Mouse (Mus musculus) erythroid progenitor cell, adult 5-6 weeks (primary cell): ENCODE measurements around the gene Lrit3. TPM values are rescaled to one million over a fixed set of nuclear protein-coding genes. Genes with fewer than 3 reads are reported as not detected.

ENCODE experiments used
- ATAC-seq: replicated peaks from 2 replicates; pipeline ENCODE4 v1.8.0; 2016; ENCODE audit warnings: moderate number of reproducible peaks, mild to moderate bottlenecking, moderate TSS enrichment, inconsistent platforms; ENCODE audit not compliant: poor library complexity, low FRiP score, severe bottlenecking
- total RNA-seq, 2 experiments: library from RNA; stranded (forward) in 1 of 2; stranded (reverse) in 1 of 2; fragments of 150-400 nt in 1 of 2; fragments of 186-747, 209-891 nt in 1 of 2; gene quantifications; 2 replicates each; pipeline versions ENCODE4 v1.2.3 to v1.2.4; 2015 to 2017; ENCODE audit warnings: low replicate concordance in 2 of 2

Lrit3 gene
- total RNA-seq (2015; ENCODE audit: low replicate concordance): not detected in 2 replicates
- not detected in 2 replicates for total RNA-seq (2017; ENCODE audit: low replicate concordance)

GRCm38 (mm10) chr3:129803765-129804164 is at the start of gene Lrit3:
TSS of gene Lrit3 (minus strand) at chr3:129804030.
- ATAC-seq: no peak

- ATAC-seq: no peak
These were observed 43.0 kb upstream of the Lrit3 start for GRCm38 (mm10) chr3:129846846-129847245.

- ATAC-seq: no peak
These were observed 42.0 kb upstream of the Lrit3 start for GRCm38 (mm10) chr3:129845868-129846267.

- no peak for ATAC-seq
These were observed 34.2 kb upstream of the Lrit3 start for GRCm38 (mm10) chr3:129838017-129838416.

GRCm38 (mm10) chr3:129836965-129837364 is 33.1 kb upstream of the Lrit3 start:
- no peak for ATAC-seq

- no peak for ATAC-seq
These were observed 32.3 kb upstream of the Lrit3 start for GRCm38 (mm10) chr3:129836051-129836697.

GRCm38 (mm10) chr3:129835388-129835934 is 31.6 kb upstream of the Lrit3 start, which contains the start of gene Cfi:
TSS of gene Cfi (plus strand) at chr3:129835884.
- no peak for ATAC-seq

- peak; percentile 98 for ATAC-seq
These were observed 27.3 kb upstream of the Lrit3 start, which contains the start of gene Gar1 for GRCm38 (mm10) chr3:129831035-129831568. TSS of gene Gar1 (minus strand) at chr3:129831396.

- no peak for ATAC-seq
These were observed 26.8 kb upstream of the Lrit3 start for GRCm38 (mm10) chr3:129830626-129831025.

GRCm38 (mm10) chr3:129827691-129828090 is 23.9 kb upstream of the Lrit3 start:
- ATAC-seq: no peak

- no peak for ATAC-seq
These were observed 22.9 kb upstream of the Lrit3 start for GRCm38 (mm10) chr3:129826691-129827090.

GRCm38 (mm10) chr3:129824891-129825290 is 21.1 kb upstream of the Lrit3 start:
- no peak for ATAC-seq

- no peak for ATAC-seq
These were observed 20.3 kb upstream of the Lrit3 start for GRCm38 (mm10) chr3:129824146-129824545.

GRCm38 (mm10) chr3:129823293-129823692 is 19.5 kb upstream of the Lrit3 start:
- ATAC-seq: no peak; the same call in 1 of the 2 replicates

- no peak for ATAC-seq
These were observed 18.5 kb upstream of the Lrit3 start, which contains the start of gene Rrh for GRCm38 (mm10) chr3:129822206-129822775. TSS of gene Rrh (minus strand) at chr3:129822587.

GRCm38 (mm10) chr3:129821736-129822135 is 17.9 kb upstream of the Lrit3 start:
- no peak for ATAC-seq

- ATAC-seq: no peak
These were observed 17.0 kb upstream of the Lrit3 start for GRCm38 (mm10) chr3:129820847-129821246.

GRCm38 (mm10) chr3:129799011-129799410 is 4.8 kb downstream of the Lrit3 start:
- ATAC-seq: no peak

- no peak for ATAC-seq
These were observed 5.3 kb downstream of the Lrit3 start for GRCm38 (mm10) chr3:129798551-129798950.

- ATAC-seq: no peak
These were observed 6.5 kb downstream of the Lrit3 start for GRCm38 (mm10) chr3:129797341-129797740.

- no peak for ATAC-seq
These were observed 10.0 kb downstream of the Lrit3 start for GRCm38 (mm10) chr3:129793801-129794200.
